Mouse (Mus musculus) brain, embryonic 14.5 days (tissue): ENCODE data around the gene C77080.

ENCODE experiments used
- CTCF ChIP-seq: fragments of 200-500 bp; IDR thresholded peaks from 2 replicates; pipeline ENCODE4 v1.5.1; 2012; ENCODE audit warnings: inconsistent platforms, mild to moderate bottlenecking, moderate library complexity, borderline replicate concordance; ENCODE audit not compliant: insufficient read depth, insufficient read length; ENCODE audit errors: extremely low read depth
- POLR2A ChIP-seq: fragments of 200-500 bp; IDR thresholded peaks from 2 replicates; pipeline ENCODE4 v1.6.1; 2012; ENCODE audit warnings: mild to moderate bottlenecking, inconsistent platforms, borderline replicate concordance; ENCODE audit not compliant: poor library complexity, insufficient read depth, insufficient read length, severe bottlenecking; ENCODE audit errors: extremely low read depth

DNA sequence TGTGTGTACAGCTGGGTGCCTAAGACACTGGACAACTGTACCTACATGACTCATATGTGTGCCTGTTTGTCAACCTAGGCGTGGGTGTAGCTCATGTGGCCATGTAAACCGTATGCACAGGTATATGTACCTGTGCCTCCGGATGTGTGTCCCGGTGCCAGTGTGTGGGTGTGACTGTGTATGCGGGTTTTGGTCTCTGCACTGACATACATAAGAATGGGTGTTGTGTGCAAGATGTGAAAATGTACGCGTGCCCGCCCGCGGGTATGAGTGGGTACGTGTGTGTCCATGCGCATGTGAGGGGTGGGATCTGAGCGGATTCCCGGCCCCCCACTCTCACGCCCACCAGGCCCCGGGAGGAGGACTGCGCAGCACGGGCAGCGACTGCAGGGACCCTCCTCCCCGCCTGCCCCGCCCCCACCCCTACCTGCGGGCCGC lies 22.6 kb downstream of the C77080 start:
- no peak for TF ChIP-seq CTCF
- no peak for TF ChIP-seq POLR2A
